16 mouse cellular contexts compared by ENCODE assay signal in genomic region chrX:7743470-7743869, GRCm38 (mm10). TPM values are rescaled to one million over a fixed set of nuclear protein-coding genes. Genes with fewer than 3 reads are reported as not detected.
DNase-seq lines count a peak whose midpoint lies in the region; ATAC-seq and TF ChIP-seq lines count a peak whose summit lies in the region.
"Had no signal": no experiment of that assay in that cellular context is flagged by ENCODE, and none has a peak within 500 bp of the region (broad histone marks: within the 10 kb centered on the region; RNA-seq: fewer than 3 reads in every experiment).

No protein-coding gene starts in this region.

- H3K4me1 ChIP-seq in liver, postnatal 0 days (ENCODE audit: insufficient read depth): no peaks in the 10 kb centered on the region
- H3K4me1 ChIP-seq in liver, embryonic 12.5 days: peaks cover 18% of the 10 kb centered on the region
- peaks cover 50% of the 10 kb centered on the region for H3K4me1 ChIP-seq in E14TG2a.4 (replicated peaks; ENCODE audit: low read depth, low read length)
- H3K4me1 ChIP-seq in cortical plate, adult 2 months (ENCODE audit: control insufficient read depth, insufficient read depth, low read length): no peaks in the 10 kb centered on the region

- no peak for TF ChIP-seq EP300 in liver, postnatal 0 days (IDR thresholded peaks at IDR 0.05; ENCODE audit: low read depth)

- H3K9ac ChIP-seq in liver, postnatal 0 days (replicated peaks): no peak overlapping the region
- no peak overlapping the region for H3K9ac ChIP-seq in liver, embryonic 12.5 days

- no peak overlapping the region for H3K4me3 ChIP-seq in gastrocnemius, adult 2 months
- H3K4me3 ChIP-seq in liver, postnatal 0 days (ENCODE audit: low read depth, low read length): no peak overlapping the region
- no peak overlapping the region for H3K4me3 ChIP-seq in liver, embryonic 12.5 days
- H3K4me3 ChIP-seq in E14TG2a.4 (replicated peaks; ENCODE audit: low read length): no peak overlapping the region
- H3K4me3 ChIP-seq in cortical plate, adult 2 months (ENCODE audit: insufficient read depth, low read length): no peak overlapping the region

- intact Hi-C loops in gastrocnemius, adult 2 months (cut with DNase I): no loop called here

- no peaks in the 10 kb centered on the region for H3K9me3 ChIP-seq in liver, postnatal 0 days (ENCODE audit: low read length)
- no peaks in the 10 kb centered on the region for H3K9me3 ChIP-seq in liver, embryonic 12.5 days (replicated peaks)
- H3K9me3 ChIP-seq in E14TG2a.4 (ENCODE audit: low read length): no peaks in the 10 kb centered on the region

- DNase-seq in gastrocnemius, adult 2 months: no peak
- DNase-seq in gastrocnemius, adult 8-10 months (ENCODE audit: low spot score in 2 of 2): no peak
- DNase-seq in liver, postnatal 0 days: no peak
- no peak for DNase-seq in B cell, adult 2 months
- DNase-seq in cerebellum, postnatal 10 days: no peak
- DNase-seq: adrenal gland, postnatal 25 days; cerebellum, adult 11-12 months; heart, postnatal 4 days; right cerebral cortex, postnatal 4 days; thymus, postnatal 4 days had no signal

- TF ChIP-seq CTCF in gastrocnemius, adult 2 months (IDR thresholded peaks at IDR 0.05): peak; percentile 38
- peak; percentile 55 for TF ChIP-seq CTCF in liver, postnatal 0 days (IDR thresholded peaks at IDR 0.05; ENCODE audit: low read depth)
- peak; percentile 44 for TF ChIP-seq CTCF in E14TG2a.4 (conservative IDR thresholded peaks at IDR 0.05; ENCODE audit: low read length)
- TF ChIP-seq CTCF in cortical plate, adult 2 months (IDR thresholded peaks at IDR 0.05; ENCODE audit: extremely low read depth, insufficient read depth, low read length): 0 out of 2 replicates have a peak, but pooled peaks have one; percentile 28

- no peak for ATAC-seq in liver, postnatal 0 days
- ATAC-seq in liver, embryonic 12.5 days: no peak

- no peak overlapping the region for H3K4me2 ChIP-seq in liver, postnatal 0 days (ENCODE audit: low read depth, low read length)
- no peak overlapping the region for H3K4me2 ChIP-seq in liver, embryonic 12.5 days
- H3K4me2 ChIP-seq: heart, embryonic 11.5 days had no signal

- TF ChIP-seq POLR2A in cortical plate, adult 2 months (IDR thresholded peaks at IDR 0.05; ENCODE audit: extremely low read depth, insufficient read depth, low read length): no peak

- H3K36me3 ChIP-seq in liver, postnatal 0 days (replicated peaks; ENCODE audit: insufficient read depth, low read length): no peaks in the 10 kb centered on the region
- H3K36me3 ChIP-seq in liver, embryonic 12.5 days: no peaks in the 10 kb centered on the region
- H3K36me3 ChIP-seq in E14TG2a.4 (ENCODE audit: insufficient read depth, low read length): peaks cover 6% of the 10 kb centered on the region

- H3K27me3 ChIP-seq in liver, postnatal 0 days (ENCODE audit: insufficient read depth, low read length): no peaks in the 10 kb centered on the region
- H3K27me3 ChIP-seq in liver, embryonic 12.5 days (replicated peaks): no peaks in the 10 kb centered on the region
- H3K27me3 ChIP-seq in E14TG2a.4 (ENCODE audit: insufficient read depth, low read length): no peaks in the 10 kb centered on the region

- WGBS in liver, postnatal 0 days (ENCODE audit: insufficient replicate concordance): 58% methylated on average over 5 of the region's 5 CpGs
- WGBS in liver, embryonic 12.5 days (ENCODE audit: insufficient replicate concordance): 40% methylated on average over 5 of the region's 5 CpGs

- H3K27ac ChIP-seq in gastrocnemius, adult 2 months: no peak overlapping the region
- H3K27ac ChIP-seq in liver, postnatal 0 days (ENCODE audit: low read depth): no peak overlapping the region
- H3K27ac ChIP-seq in liver, embryonic 12.5 days: no peak overlapping the region
- no peak overlapping the region for H3K27ac ChIP-seq in cortical plate, adult 2 months (ENCODE audit: insufficient read depth, low read length)

RNA-seq across cellular contexts. Expression of gene Ccdc120, which starts 7.2 kb away (rescaled TPM):
- total RNA-seq in gastrocnemius, adult 2 months (2021): under 1 TPM; 0.28 to 0.75 TPM
- 1 to 10 TPM in 1 of 4 experiments, under 1 TPM in 2, not detected in 1; 0.34 to 1.1 (median 0.86) TPM for total RNA-seq in gastrocnemius, adult 8-10 months (2022)
- polyA plus RNA-seq in liver, postnatal 0 days (2015; fragmentation: Nextera tagmentation; extraction: Ambion mirVana): 2.0 and 3.4 TPM in 2 replicates
- polyA plus RNA-seq in liver, embryonic 12.5 days (2016; fragmentation: Nextera tagmentation; extraction: Ambion mirVana): 2.6 and 3.2 TPM in 2 replicates
- polyA plus RNA-seq in cortical plate, adult 2 months (2012; rRNA removed): 23.2 and 23.9 TPM in 2 replicates

RNA-seq across cellular contexts. Expression of gene Praf2, which starts 15.2 kb away (rescaled TPM):
- 1 to 10 TPM; 3.3 to 6.7 TPM for total RNA-seq in gastrocnemius, adult 2 months (2021)
- total RNA-seq in gastrocnemius, adult 8-10 months (2022): 1 to 10 TPM; 3.6 to 4.6 (median 3.7) TPM
- polyA plus RNA-seq in liver, postnatal 0 days (2015; fragmentation: Nextera tagmentation; extraction: Ambion mirVana): 1.9 and 2.1 TPM in 2 replicates
- polyA plus RNA-seq in liver, embryonic 12.5 days (2016; fragmentation: Nextera tagmentation; extraction: Ambion mirVana): 13.0 and 13.4 TPM in 2 replicates
- 131 and 135 TPM in 2 replicates for polyA plus RNA-seq in cortical plate, adult 2 months (2012; rRNA removed)

RNA-seq across cellular contexts. Expression of gene Tfe3, which starts 18.9 kb away (rescaled TPM):
- total RNA-seq in gastrocnemius, adult 2 months (2021): 10 to 100 TPM; 10.9 to 11.1 TPM
- total RNA-seq in gastrocnemius, adult 8-10 months (2022): 1 to 10 TPM; 6.0 to 8.1 (median 7.6) TPM
- 9.6 and 10.3 TPM in 2 replicates for polyA plus RNA-seq in liver, postnatal 0 days (2015; fragmentation: Nextera tagmentation; extraction: Ambion mirVana)
- polyA plus RNA-seq in liver, embryonic 12.5 days (2016; fragmentation: Nextera tagmentation; extraction: Ambion mirVana): 14.1 and 15.1 TPM in 2 replicates
- 20.6 and 21.4 TPM in 2 replicates for polyA plus RNA-seq in cortical plate, adult 2 months (2012; rRNA removed)

RNA-seq across cellular contexts. Expression of gene Gm45208, which starts 21.4 kb away (rescaled TPM):
- not detected for total RNA-seq in gastrocnemius, adult 2 months (2021)
- total RNA-seq in gastrocnemius, adult 8-10 months (2022): under 1 TPM in 1 of 4 experiments, not detected in 3; 0.83 TPM
- polyA plus RNA-seq in liver, postnatal 0 days (2015; fragmentation: Nextera tagmentation; extraction: Ambion mirVana): not detected in 2 replicates
- not detected in 2 replicates for polyA plus RNA-seq in liver, embryonic 12.5 days (2016; fragmentation: Nextera tagmentation; extraction: Ambion mirVana)
- 0.46 TPM in 1 of 2 replicates, not detected in the other for polyA plus RNA-seq in cortical plate, adult 2 months (2012; rRNA removed)
- total RNA-seq: adrenal gland, postnatal 25 days; heart, postnatal 4 days had no signal
- polyA plus RNA-seq: kidney, embryonic 14.5 days; stomach, embryonic 16.5 days had no signal

RNA-seq across cellular contexts. Expression of gene Wdr45, which starts 29.3 kb away (rescaled TPM):
- 10 to 100 TPM; 31.1 to 37.6 TPM for total RNA-seq in gastrocnemius, adult 2 months (2021)
- 10 to 100 TPM; 34.5 to 41.8 (median 37.8) TPM for total RNA-seq in gastrocnemius, adult 8-10 months (2022)
- polyA plus RNA-seq in liver, postnatal 0 days (2015; fragmentation: Nextera tagmentation; extraction: Ambion mirVana): 17.4 and 18.5 TPM in 2 replicates
- 14.6 and 15.6 TPM in 2 replicates for polyA plus RNA-seq in liver, embryonic 12.5 days (2016; fragmentation: Nextera tagmentation; extraction: Ambion mirVana)
- polyA plus RNA-seq in cortical plate, adult 2 months (2012; rRNA removed): 77.0 and 84.9 TPM in 2 replicates
